Mouse (Mus musculus) gastrocnemius, adult 2 months (tissue): Measurements from ENCODE around the gene Pim3. TPM values are rescaled to one million over a fixed set of nuclear protein-coding genes. Genes with fewer than 3 reads are reported as not detected.

ENCODE experiments used
- DNase-seq: peaks from one replicate; pipeline ENCODE4 v3.0.0; 2022
- H3K27ac ChIP-seq: fragments of 200-600 bp; 2 replicates; pipeline ENCODE4 v1.8.1; 2022; ENCODE audit warnings: mild to moderate bottlenecking
- H3K4me3 ChIP-seq: fragments of 200-600 bp; 2 replicates; pipeline ENCODE4 v1.8.1; 2022; ENCODE audit warnings: mild to moderate bottlenecking, moderate library complexity
- CTCF ChIP-seq: fragments of 200-600 bp; IDR thresholded peaks from 2 replicates; pipeline ENCODE4 v1.8.1; 2022; ENCODE audit warnings: antibody characterized with exemption, mild to moderate bottlenecking, moderate library complexity
- intact Hi-C: fragments of 180-260 bp; cut with DNase I; formaldehyde crosslinking; loops from one replicate; pipeline ENCODE4 v1.15.1; 2025
- total RNA-seq, 2 experiments: library from RNA; stranded (reverse); gene quantifications; 2 replicates each; pipeline ENCODE4 v1.2.3; 2021

The Pim3 gene
- total RNA-seq, 2 experiments from 2014 or later: 34.4 to 46.6 TPM

GRCm38 (mm10) chr15:88827991-88828799 lies 33.8 kb upstream of the Pim3 start:
- peak overlapping the region; percentile 24 for H3K27ac ChIP-seq
- TF ChIP-seq CTCF: peak; percentile 48
- DNase-seq: peak; percentile 76
- H3K4me3 ChIP-seq: 0 out of 2 replicates have a peak overlapping the region, but pooled peaks have one; percentile 33
- intact Hi-C loops: loop anchor here (1.0 to 10.0 kb wide), 3 partner anchors 48 to 387 kb away; partner anchors contain the start of gene Ppp6r2

GRCm38 (mm10) chr15:88828800-88829705 lies 32.9 kb upstream of the Pim3 start:
- Histone ChIP-seq H3K4me3 (0 out of 2 replicates have a peak overlapping the region, but pooled peaks have one; percentile 33), H3K27ac (peak overlapping the region; percentile 57)
- intact Hi-C loops: loop anchor here (1.0 to 10.0 kb wide), 3 partner anchors 47 to 386 kb away; partner anchors contain the start of gene Ppp6r2
- TF ChIP-seq CTCF: peak; percentile 82
- DNase-seq: peak; percentile 93

GRCm38 (mm10) chr15:88829791-88830440 lies 32.1 kb upstream of the Pim3 start:
- peak; percentile 62 for DNase-seq
- H3K27ac ChIP-seq: peak overlapping the region; percentile 38; the same call in 1 of the 2 replicates
- TF ChIP-seq CTCF: no peak
- H3K4me3 ChIP-seq: no peak overlapping the region
- intact Hi-C loops: loop anchor here (10.0 kb wide), 1 partner anchor 385 kb away; the partner anchor contains the start of gene Ppp6r2

- H3K27ac ChIP-seq: peak overlapping the region; percentile 35
- DNase-seq: no peak
- no peak overlapping the region for H3K4me3 ChIP-seq
- intact Hi-C loops: no loop called here
- TF ChIP-seq CTCF: no peak
These were observed 31.3 kb upstream of the Pim3 start for GRCm38 (mm10) chr15:88830696-88831095.

GRCm38 (mm10) chr15:88831482-88831881 lies 30.5 kb upstream of the Pim3 start:
- no peak for TF ChIP-seq CTCF
- H3K27ac ChIP-seq: peak overlapping the region; percentile 56
- no peak overlapping the region for H3K4me3 ChIP-seq
- DNase-seq: peak; percentile 78
- intact Hi-C loops: no loop called here

GRCm38 (mm10) chr15:88832536-88832935 lies 29.4 kb upstream of the Pim3 start:
- Histone ChIP-seq H3K27ac (no peak overlapping the region), H3K4me3 (no peak overlapping the region)
- TF ChIP-seq CTCF: no peak
- DNase-seq: no peak
- intact Hi-C loops: no loop called here

GRCm38 (mm10) chr15:88836031-88836430 lies 26.0 kb upstream of the Pim3 start:
- H3K4me3 ChIP-seq: peak overlapping the region; percentile 76
- DNase-seq: no peak
- intact Hi-C loops: no loop called here
- H3K27ac ChIP-seq: peak overlapping the region; percentile 87
- peak; percentile 33; the same call in 1 of the 2 replicates for TF ChIP-seq CTCF

GRCm38 (mm10) chr15:88836571-88836970 lies 25.4 kb upstream of the Pim3 start:
- intact Hi-C loops: no loop called here
- TF ChIP-seq CTCF: no peak
- peak overlapping the region; percentile 87 for H3K27ac ChIP-seq

GRCm38 (mm10) chr15:88837199-88837932 lies 24.6 kb upstream of the Pim3 start:
- intact Hi-C loops: no loop called here
- Histone ChIP-seq H3K27ac (peak overlapping the region; percentile 87), H3K4me3 (peak overlapping the region; percentile 76)
- DNase-seq: peak; percentile 76
- TF ChIP-seq CTCF: peak; percentile 15; the same call in 1 of the 2 replicates

More at GRCm38 (mm10) chr15:88836571-88836970, 25.4 kb upstream of the Pim3 start:
- peak overlapping the region; percentile 76 for H3K4me3 ChIP-seq
- no peak for DNase-seq

GRCm38 (mm10) chr15:88837977-88838376 lies 24.0 kb upstream of the Pim3 start:
- TF ChIP-seq CTCF: no peak
- intact Hi-C loops: no loop called here
- peak overlapping the region; percentile 76 for H3K4me3 ChIP-seq
- H3K27ac ChIP-seq: peak overlapping the region; percentile 87
- DNase-seq: peak; percentile 50

- TF ChIP-seq CTCF: no peak
- intact Hi-C loops: loop anchor here (1.0 kb wide), 1 partner anchor 25 kb away; no protein-coding TSS in a partner anchor
- peak; percentile 91 for DNase-seq
- Histone ChIP-seq H3K27ac (peak overlapping the region; percentile 96), H3K4me3 (peak overlapping the region; percentile 55)
These were observed 22.7 kb upstream of the Pim3 start for GRCm38 (mm10) chr15:88839271-88839670.
